Mouse (Mus musculus) G1E-ER4 (cell line): ENCODE measurements around the gene Olfr552. TPM values are rescaled to one million over a fixed set of nuclear protein-coding genes. Genes with fewer than 3 reads are reported as not detected.

Source experiments
- GATA1 ChIP-seq: IDR thresholded peaks from one replicate; pipeline ENCODE4 v1.8.0; 2012; ENCODE audit warnings: low read length, inconsistent platforms
- polyA plus RNA-seq: library from polyadenylated mRNA; stranded (reverse); fragments of >175 nt; gene quantifications from 2 replicates; pipeline ENCODE4 v1.2.3, GENCODE M21; 2012

Olfr552 gene
- not detected in 2 replicates for polyA plus RNA-seq

DNA sequence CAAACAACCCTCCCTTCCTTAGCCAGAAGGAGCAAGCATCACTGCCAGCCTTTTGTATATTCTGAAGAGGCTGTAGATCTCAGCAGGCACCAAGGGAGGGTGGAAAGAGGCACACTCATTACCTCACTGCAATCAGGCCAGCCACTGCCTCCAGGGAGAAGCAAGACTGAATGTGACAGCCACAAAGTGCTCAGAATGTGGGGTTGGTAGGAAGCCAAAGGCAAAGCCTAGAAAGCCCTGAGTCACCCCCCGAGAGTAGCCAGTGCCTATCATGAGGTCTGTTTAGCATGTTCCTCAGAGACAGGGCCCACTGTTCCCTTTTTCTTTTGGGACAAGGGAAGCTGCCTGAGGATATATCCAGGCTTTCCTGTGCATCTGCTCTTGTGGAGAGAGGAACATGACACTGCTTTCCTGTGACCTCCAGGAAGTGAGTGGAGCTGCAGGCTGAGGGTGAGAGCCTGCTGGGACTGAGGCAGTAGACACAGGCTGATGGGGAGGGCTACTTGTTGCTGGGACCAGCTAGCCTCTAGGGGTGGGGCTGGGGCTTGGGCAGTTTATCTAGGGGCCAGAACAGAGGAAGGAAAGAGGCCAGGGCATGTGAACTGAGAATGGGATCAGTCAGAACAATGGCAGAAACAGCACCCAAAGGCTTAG is at the start of gene Olfr552:
Gene Olfr552 (plus strand): TSS at position 393 of the 654 bp plus-strand sequence.
- TF ChIP-seq GATA1 = no peak

DNA sequence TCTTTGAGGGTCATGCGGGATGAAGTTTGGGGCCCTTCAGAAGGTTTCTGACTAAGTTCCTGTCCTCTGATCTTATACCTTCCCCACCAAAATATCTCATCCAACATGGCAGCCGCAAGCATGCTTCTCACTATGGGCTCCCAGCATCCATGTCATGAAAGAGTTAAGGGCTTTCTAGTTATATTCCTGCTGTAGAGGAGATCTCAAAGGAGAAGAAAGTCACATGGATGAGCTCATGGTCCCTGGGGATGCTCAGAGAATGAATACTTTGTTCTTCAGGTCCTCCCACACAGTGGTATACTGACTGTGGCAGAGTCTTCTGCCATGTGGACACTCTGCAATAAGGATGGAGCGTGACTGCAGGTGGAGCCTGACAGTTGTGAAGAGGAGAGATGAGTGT is 48.0 kb upstream of the Olfr552 start, which contains the start of gene Olfr549:
Gene Olfr549 (plus strand): TSS at position 301 of the 400 bp plus-strand sequence.
- no peak for TF ChIP-seq GATA1

DNA sequence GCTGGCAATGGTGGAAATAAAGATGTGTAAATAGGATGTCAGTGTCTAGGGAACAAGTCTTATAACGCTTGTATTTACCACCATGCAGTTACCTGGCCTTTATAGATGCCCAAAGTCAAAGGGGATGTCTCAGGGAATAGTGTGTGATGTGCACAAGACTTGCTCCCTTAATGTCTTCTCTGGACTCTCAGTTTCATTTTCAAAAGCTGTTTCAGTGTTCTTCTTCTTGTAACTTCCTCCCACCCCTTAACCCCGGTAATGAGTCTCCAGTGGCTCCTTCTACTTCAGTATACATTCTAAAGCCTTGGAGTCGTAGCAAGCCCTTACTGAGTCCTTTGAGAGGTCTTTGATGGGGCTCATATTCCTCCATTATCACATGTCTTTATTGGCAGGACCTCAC is 44.3 kb upstream of the Olfr552 start:
- no peak for TF ChIP-seq GATA1

DNA sequence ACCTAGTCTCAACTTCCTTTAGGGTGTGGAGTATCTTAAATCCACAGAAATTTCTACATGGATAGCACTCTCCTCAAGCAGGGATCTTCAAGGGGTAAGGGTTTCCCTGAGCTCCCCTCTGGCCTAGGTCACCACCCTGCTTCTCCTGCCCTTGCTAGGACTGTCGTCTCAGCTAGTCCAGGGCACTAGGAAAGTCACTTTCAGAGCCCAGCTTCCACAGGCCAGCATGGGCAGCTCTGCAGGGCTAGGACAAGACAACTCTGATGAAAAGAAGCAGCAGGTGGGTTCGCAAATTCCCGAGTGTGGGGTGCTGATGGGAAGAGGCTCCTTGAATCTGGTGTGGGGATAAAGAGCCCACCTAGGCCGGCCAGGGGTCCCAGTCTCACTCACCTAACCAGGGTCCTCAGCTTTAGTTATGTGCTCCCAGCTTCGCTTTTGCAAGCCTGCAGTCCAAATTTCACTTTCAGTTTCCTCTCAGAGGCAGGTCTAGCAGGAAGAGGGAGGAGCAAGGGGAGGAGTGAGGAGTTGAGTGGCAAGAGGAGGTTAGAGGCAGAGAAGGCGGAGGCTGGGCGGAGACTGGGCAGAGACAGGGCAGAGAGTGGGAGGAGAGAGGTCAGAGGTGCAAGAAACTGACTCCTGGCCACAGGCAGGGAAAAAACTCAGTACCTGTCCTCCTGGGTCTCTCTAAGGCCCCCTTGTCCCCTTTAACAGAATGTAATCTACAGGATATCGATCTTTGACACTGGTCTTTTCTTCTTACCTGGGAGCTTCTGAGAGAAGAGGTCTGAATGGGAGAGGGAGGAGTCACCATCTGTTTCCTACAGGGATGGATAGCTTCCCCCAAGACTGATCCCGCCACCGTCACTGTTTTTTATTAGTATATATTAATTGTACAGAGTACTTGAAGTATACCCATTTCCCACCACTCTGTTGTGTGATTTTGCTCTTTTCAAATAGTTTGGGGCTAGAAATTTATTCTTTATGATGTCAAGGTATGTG is 32.3 kb upstream of the Olfr552 start, which contains the start of gene Trim21:
Gene Trim21 (minus strand): TSS at position 488 of the 999 bp plus-strand sequence.
- TF ChIP-seq GATA1 = no peak

DNA sequence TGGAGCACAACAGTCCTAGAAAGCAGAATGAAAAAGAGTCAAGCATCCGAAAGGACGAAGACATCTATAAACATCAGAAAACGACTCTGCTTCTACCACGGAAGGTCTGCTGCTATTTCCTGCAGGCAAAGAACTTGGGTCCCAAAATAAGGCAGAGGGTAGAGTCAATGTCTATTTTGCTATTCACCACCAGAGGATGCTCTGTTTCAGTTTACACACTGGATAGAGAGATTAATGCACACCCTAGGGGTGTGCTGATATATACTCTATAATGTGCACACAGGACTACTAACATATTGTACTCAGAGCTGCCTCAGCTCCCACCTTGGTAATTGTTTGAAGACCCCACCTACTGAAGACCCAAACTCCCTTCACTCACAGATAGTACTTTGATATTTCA is 31.4 kb upstream of the Olfr552 start:
- no peak for TF ChIP-seq GATA1

DNA sequence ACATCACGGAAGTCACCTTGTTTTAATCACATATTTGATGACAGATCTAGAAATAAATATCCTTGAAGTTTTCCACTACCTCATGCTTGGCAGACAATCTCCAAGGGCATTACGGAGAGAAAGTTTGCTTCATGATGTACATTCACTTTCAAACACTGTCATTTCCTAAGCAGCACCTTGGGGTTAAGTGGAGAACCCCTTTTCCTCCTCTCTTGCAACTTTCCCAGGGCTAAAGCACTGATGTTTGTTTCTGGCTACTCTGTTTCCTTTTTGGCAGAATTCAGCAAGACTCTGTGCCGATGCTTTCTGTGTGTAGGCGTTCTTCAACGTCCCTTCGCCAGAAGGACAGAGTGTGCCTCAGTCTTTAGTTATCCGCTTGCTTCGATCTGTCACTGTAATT is 26.4 kb upstream of the Olfr552 start, which contains the start of gene Olfr550:
Gene Olfr550 (plus strand): TSS at position 301 of the 400 bp plus-strand sequence.
- TF ChIP-seq GATA1 = no peak

DNA sequence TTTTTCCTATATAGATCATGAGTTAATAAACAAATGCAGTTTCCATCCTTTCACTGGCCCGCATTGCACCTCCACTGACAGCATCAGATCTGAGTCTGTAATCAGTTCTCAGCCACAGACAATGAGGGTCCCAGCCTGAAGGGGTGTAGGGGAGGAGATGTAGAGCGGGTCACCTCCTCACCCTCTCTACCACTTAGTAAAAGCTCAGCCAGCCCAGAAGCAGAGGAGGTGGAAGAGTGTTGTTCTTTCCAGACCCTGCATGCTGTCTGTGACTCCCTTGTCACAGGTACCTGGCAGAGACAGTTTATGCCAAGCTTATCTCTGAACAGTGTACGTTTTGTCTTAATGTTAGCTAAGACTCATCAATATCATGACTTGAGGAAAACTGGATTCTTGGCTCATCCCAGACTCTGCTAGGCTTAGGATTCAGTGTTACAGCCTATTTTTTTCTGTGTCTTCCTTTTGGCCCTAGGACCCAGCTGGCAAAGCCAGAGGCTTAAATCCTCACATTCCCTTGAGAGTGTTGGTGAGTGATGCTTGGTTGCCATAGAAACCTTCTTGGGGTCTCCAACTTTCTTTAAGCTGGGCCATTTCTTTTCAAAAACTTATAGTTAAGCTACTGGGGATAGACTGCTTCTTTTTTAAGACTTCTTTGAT is 24.3 kb upstream of the Olfr552 start:
- TF ChIP-seq GATA1 = no peak

DNA sequence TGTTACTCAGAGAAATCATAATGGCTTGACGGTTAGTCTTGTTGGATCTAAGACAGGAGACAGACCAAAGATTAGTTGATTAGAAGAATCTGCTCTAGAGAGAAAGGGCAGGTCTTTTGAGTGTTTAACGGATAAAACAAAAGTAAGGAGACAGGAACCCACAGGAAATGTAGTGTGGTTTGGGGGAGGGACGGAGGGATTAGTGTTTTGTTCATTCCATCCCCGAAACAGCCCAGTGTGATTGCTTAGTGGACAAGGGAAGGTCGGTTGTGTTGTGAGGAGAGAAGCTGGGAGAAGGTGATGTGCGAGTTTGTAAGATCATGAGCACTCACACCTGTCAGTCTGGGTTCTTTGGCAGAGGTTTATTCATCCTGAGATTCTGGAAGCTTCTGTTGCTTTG is 21.6 kb upstream of the Olfr552 start:
- TF ChIP-seq GATA1 = no peak

DNA sequence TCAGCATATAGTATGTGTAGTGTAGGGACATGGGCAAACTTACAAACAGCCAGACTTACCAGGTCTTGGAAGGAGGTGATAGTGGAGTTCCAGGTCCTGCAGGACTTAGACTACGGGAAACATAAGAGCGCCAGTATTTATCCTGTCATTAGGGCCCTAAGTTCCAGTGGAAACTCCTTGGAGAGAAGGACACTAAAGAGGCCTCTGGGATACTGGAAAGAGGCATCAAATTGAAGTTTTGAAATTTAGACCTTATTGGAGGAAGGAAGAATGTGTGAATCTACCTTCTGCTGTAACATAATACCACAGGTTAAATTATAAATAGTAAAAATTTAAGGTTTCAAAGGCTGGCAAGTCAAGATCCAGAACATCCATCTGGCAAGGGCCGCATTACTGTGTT is 5.8 kb upstream of the Olfr552 start, which contains the start of gene Olfr551:
Gene Olfr551 (minus strand): TSS at position 101 of the 400 bp plus-strand sequence.
- no peak for TF ChIP-seq GATA1

DNA sequence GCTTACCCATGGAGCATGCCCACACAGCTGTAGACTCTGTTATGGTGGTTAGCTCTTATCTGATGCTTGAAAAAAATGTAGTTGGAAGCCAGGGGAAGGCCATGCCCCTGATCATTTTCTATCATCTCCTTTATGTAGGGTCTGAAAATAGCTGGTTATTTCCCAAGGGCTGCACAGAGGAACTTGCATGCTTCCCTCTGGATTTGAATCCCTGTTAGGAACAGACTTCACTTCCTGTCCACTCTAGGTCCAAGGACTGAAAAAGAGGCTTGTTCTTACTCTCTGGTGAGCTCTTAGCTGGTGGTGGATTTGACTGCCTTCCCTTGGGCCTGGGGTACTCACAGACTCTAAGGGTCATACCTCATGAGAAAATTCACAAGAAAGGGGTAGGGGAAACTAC is 20.5 kb downstream of the Olfr552 start, which contains the start of gene Olfr553:
Gene Olfr553 (minus strand): TSS at position 101 of the 400 bp plus-strand sequence.
- no peak for TF ChIP-seq GATA1

DNA sequence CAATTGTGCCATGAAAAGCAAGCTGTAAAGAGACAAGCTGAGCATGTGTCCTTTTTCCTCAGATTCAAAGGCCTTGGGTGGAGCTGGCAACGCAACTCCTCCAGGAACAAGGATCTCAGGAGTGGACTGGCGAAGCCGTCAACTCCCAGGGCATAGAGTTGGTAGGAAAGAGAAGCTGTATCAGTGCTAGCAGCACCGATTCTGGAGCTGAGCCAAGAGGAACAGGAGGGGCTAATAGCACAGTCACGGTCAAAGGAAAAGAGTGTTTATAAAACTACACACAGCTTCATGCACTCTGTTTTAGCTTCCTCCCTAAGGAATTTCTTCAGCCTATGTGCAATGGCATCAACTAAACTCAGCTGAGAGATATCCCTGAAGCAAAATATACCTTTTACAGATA is 22.0 kb downstream of the Olfr552 start:
- no peak for TF ChIP-seq GATA1

DNA sequence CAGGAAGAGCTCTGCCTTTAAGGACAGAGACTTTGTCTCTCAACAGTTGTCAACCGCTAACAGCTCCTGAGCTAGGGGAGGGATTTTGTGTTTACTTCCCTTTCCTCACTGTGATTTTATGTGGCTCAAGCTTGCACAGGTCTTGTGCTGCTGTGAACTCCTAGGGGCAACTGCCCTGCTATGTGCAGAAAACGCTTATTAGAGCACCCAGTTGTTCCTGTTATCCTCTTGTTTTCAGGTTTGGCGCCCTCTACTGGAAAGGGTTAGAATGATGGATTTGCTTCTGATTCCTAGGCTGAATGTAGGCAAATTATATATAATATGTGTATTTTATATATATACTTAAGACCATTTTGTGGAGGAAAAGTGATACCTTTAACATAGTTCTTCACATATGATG is 39.1 kb downstream of the Olfr552 start:
- TF ChIP-seq GATA1 = no peak

DNA sequence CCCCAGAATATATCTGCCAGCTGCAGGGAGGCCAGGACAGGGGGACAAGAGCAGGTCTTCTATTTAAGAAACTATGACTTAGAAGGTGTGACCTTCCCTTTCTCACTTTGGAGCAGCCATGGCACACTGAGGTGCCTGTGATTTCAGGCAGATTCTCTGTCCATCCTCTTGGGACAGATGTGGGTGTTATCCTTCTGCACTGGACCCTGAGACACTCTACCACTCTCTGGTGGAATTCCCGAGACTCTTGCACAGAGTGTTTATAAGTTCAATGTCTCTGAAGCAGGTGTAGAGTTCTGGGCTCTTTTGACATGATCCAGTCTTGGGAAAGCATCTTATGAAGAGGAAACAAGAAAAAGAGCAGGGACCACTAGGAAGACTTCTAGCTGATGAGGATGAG is 40.6 kb downstream of the Olfr552 start, which contains the start of gene Olfr554:
Gene Olfr554 (plus strand): TSS at position 301 of the 400 bp plus-strand sequence.
- TF ChIP-seq GATA1 = no peak

Other genes with a start within 250 kb of the Olfr552 start
- gene Rrm1, start 156.1 kb upstream of the Olfr552 start, polyA plus RNA-seq = 96.3 and 156 TPM in 2 replicates
- gene Olfr543, start 116.1 kb upstream of the Olfr552 start, polyA plus RNA-seq = not detected in 2 replicates
- not detected in 2 replicates for gene Olfr544, start 109.5 kb upstream of the Olfr552 start, polyA plus RNA-seq
- gene Olfr545, start 98.2 kb upstream of the Olfr552 start, polyA plus RNA-seq = not detected in 2 replicates
- gene Olfr547, start 63.0 kb upstream of the Olfr552 start, polyA plus RNA-seq = not detected in 2 replicates
- not detected in 2 replicates for gene Olfr548-ps1, start 56.9 kb upstream of the Olfr552 start, polyA plus RNA-seq
- gene Olfr549, start 47.9 kb upstream of the Olfr552 start, polyA plus RNA-seq = not detected in 2 replicates
- gene Trim21, start 32.3 kb upstream of the Olfr552 start, polyA plus RNA-seq = 2.4 and 5.2 TPM in 2 replicates
- not detected in 2 replicates for gene Olfr550, start 26.3 kb upstream of the Olfr552 start, polyA plus RNA-seq
- not detected in 2 replicates for gene Olfr551, start 5.9 kb upstream of the Olfr552 start, polyA plus RNA-seq
- gene Olfr553, start 20.4 kb downstream of the Olfr552 start, polyA plus RNA-seq = not detected in 2 replicates
- gene Olfr554, start 40.7 kb downstream of the Olfr552 start, polyA plus RNA-seq = not detected in 2 replicates
- gene Olfr555, start 61.1 kb downstream of the Olfr552 start, polyA plus RNA-seq = not detected in 2 replicates
- gene Olfr556, start 67.1 kb downstream of the Olfr552 start, polyA plus RNA-seq = not detected in 2 replicates
- gene Trim68, start 89.6 kb downstream of the Olfr552 start, polyA plus RNA-seq = 1.8 and 1.9 TPM in 2 replicates
- not detected in 2 replicates for gene Olfr557, start 98.1 kb downstream of the Olfr552 start, polyA plus RNA-seq
- not detected in 2 replicates for gene Olfr558, start 104.4 kb downstream of the Olfr552 start, polyA plus RNA-seq
- gene Olfr33, start 121.3 kb downstream of the Olfr552 start, polyA plus RNA-seq = not detected in 2 replicates
- not detected in 2 replicates for gene Olfr559, start 129.7 kb downstream of the Olfr552 start, polyA plus RNA-seq
- not detected in 2 replicates for gene Olfr560, start 161.6 kb downstream of the Olfr552 start, polyA plus RNA-seq
- not detected in 2 replicates for gene Olfr78, start 161.7 kb downstream of the Olfr552 start, polyA plus RNA-seq
- not detected in 2 replicates for gene Olfr561, start 173.5 kb downstream of the Olfr552 start, polyA plus RNA-seq
- not detected in 2 replicates for gene Olfr564, start 205.7 kb downstream of the Olfr552 start, polyA plus RNA-seq